Mouse (Mus musculus) NIH3T3 (cell line): Measurements from ENCODE around the gene Ctdnep1.

Source experiments
- DNase-seq: peaks from one replicate; pipeline ENCODE4 v3.0.0-alpha.2; 2012; ENCODE audit warnings: low read depth

Ctdnep1 gene

DNA sequence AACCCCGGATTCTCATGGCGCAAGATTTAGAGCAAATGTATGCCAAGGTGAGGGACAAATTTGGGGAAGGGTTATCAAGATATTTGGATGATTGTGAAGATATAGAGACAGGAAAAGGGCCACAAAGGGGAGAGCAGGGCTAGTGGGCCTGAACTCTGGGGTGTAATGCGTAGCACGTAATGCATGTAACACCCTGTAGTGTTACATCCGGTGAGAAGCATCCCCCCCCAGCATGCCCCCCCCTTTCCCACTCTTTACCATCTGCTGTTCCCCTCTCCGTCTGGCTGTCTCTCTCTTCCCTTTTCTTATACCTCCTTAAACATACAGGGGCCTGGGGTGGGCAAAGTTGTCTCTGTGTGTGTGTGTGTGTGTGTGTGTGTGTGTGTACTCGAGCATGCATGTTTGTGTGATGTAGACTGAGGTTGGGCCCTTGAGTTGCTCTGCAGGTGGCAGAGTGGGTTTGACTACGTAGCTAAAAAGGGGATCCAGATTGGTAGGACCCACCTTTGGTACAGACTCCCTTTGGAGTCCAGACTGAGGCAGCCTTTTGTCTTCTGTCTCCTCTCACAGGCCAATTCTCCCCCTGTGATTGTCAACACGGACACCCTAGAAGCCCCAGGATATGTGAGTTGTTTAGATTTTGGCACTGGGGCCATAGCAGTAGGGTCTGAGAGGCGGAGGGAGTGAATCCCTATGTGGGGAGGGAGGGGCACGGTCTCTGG lies 49.0 kb downstream of the Ctdnep1 start:
- DNase-seq: no peak

DNA sequence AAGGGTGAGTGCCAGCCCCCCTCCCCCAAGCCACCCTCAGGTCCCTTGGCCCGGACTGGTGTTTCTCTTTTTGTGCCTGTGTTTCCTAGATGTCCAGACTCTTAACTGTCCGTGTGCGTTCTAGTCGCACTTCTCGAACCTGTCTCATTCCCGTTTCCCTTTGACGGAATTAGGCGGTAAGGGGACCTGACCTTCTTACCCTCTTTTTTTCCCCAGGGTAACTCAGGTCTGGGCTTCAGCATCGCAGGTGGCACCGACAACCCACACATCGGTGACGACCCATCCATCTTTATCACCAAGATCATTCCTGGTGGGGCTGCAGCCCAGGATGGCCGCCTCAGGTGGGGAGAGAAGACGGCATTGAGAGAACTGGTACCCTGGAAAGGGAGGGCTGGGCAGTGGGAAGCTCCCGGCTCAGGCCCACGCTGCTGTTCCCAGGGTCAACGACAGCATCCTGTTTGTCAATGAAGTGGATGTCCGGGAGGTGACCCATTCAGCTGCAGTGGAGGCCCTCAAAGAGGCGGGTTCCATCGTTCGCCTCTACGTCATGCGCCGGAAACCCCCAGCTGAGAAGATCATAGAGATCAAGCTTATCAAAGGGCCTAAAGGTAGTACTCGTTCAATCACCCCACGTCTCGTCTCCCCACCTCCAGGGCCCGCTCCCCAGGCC lies 49.8 kb downstream of the Ctdnep1 start:
- DNase-seq: no peak

DNA sequence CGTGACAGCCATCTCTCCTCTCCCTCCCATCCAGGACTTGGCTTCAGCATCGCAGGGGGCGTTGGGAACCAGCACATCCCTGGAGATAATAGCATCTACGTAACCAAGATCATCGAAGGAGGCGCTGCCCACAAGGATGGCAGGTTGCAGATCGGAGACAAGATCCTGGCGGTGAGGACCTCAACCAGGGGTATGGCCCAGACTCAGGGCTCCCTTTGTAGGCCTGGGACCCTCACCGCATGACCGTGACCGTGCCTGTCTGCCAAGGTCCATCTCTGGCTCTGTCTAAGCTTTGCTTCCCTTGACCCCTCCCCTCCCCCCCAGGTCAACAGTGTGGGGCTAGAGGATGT lies 50.3 kb downstream of the Ctdnep1 start:
- DNase-seq: no peak

DNA sequence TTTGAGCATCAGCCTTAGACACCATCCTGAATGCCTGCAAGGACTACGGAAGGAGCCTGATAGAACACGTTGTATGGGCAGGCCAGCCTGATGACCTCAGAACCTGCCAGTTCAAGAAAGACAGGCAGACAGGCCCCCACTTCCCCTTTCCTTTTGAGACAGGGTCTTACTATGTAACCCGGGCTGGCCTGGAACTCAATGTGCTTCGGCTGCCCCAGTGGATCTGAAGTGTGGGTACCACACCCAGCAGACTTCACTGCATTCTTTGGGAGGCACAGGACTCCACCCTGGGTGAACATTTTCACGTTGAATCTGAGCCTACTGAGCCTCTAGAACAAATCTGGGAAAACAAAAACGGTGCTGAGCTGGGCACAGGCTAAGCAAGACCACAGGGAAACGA lies 57.2 kb downstream of the Ctdnep1 start:
- no peak for DNase-seq

DNA sequence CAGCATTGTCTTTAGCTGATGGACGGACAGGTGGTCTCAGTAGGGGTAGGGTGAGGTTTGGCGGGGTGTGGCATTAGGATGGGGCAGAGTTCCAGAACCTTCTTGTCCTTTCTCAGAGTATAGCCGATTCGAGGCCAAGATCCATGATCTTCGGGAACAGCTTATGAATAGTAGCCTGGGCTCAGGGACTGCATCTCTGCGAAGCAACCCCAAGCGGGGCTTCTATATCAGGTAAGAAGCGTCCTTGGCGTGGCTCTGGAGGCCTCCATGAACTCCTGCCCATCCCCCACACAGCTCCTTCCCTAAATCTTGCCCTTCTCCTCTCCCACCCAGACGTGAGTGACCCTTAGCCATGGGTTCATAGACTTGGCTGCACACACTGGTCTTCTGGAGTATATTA lies 58.7 kb downstream of the Ctdnep1 start:
- no peak for DNase-seq

DNA sequence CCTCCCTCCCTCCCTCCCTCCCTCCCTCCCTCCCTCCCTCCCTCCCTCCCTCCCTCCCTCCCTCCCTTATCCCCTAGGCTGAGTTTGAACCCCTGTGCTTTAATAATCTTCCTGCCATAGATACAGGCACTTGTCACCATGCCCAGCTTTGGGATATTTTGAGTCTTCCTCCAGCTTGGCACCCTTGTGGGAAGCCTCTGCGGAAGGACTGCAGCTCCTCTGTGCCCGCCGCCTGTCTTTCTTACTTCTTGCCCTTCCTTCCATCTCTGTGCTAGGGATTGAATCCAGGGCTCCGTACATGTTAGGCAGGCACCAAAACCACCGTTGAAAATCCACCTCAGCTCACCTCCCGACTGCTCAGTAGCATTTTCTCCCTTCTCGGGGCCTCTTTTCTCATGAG lies 59.2 kb downstream of the Ctdnep1 start:
- DNase-seq: no peak
